ENCODE assay signal across 8 mouse cellular contexts in genomic region chr5:140208743-140209409, GRCm38 (mm10).
DNase-seq lines count a peak whose midpoint lies in the region; ATAC-seq and TF ChIP-seq lines count a peak whose summit lies in the region.

No protein-coding gene starts in this region.

- H3K9me3 ChIP-seq in heart, embryonic 10.5 days: no peaks in the 10 kb centered on the region
- H3K9me3 ChIP-seq in liver, embryonic 13.5 days (replicated peaks): no peaks in the 10 kb centered on the region
- H3K9me3 ChIP-seq in stomach, postnatal 0 days (ENCODE audit: control insufficient read depth, low read length): no peaks in the 10 kb centered on the region

- H3K4me1 ChIP-seq in heart, embryonic 10.5 days: peaks cover 34% of the 10 kb centered on the region
- peaks cover 63% of the 10 kb centered on the region for H3K4me1 ChIP-seq in liver, embryonic 13.5 days (replicated peaks)
- no peaks in the 10 kb centered on the region; the same call in 1 of the 2 replicates for H3K4me1 ChIP-seq in stomach, postnatal 0 days (replicated peaks; ENCODE audit: control insufficient read depth, insufficient read depth)

- no peaks in the 10 kb centered on the region for H3K36me3 ChIP-seq in heart, embryonic 10.5 days
- H3K36me3 ChIP-seq in liver, embryonic 13.5 days: peaks cover 11% of the 10 kb centered on the region; the same call in 1 of the 2 replicates
- no peaks in the 10 kb centered on the region for H3K36me3 ChIP-seq in myocyte (ENCODE audit: control insufficient read depth, insufficient read depth)
- no peaks in the 10 kb centered on the region for H3K36me3 ChIP-seq in stomach, postnatal 0 days (ENCODE audit: control insufficient read depth, insufficient read depth, low read length)

- peak overlapping the region; percentile 61 for H3K4me2 ChIP-seq in liver, embryonic 13.5 days
- peak overlapping the region; percentile 55 for H3K4me2 ChIP-seq in myocyte (ENCODE audit: low read depth)
- H3K4me2 ChIP-seq in stomach, postnatal 0 days (replicated peaks; ENCODE audit: low read depth): no peak overlapping the region

- peak; percentile 52 for DNase-seq in adrenal gland, adult 2 months
- DNase-seq in adrenal gland, postnatal 4 days (ENCODE audit: low spot score in 2 of 2): no peak
- DNase-seq in embryo, embryonic 11.5 days (ENCODE audit: low read depth, low spot score): peak; percentile 32
- DNase-seq in heart, embryonic 10.5 days (ENCODE audit: low spot score): peak; percentile 94
- peak; percentile 58 for DNase-seq in kidney, adult 9 months
- DNase-seq in liver, embryonic 13.5 days: peak; percentile 77
- peak; percentile 46 for DNase-seq in stomach, postnatal 0 days (ENCODE audit: low spot score)

- H3ac ChIP-seq in myocyte (ENCODE audit: control insufficient read depth, insufficient read length): no peak overlapping the region

- H3K27me3 ChIP-seq in heart, embryonic 10.5 days (ENCODE audit: insufficient read depth, poor library complexity, severe bottlenecking): peaks cover 9% of the 10 kb centered on the region; the same call in 1 of the 2 replicates
- no peaks in the 10 kb centered on the region for H3K27me3 ChIP-seq in liver, embryonic 13.5 days
- H3K27me3 ChIP-seq in myocyte (ENCODE audit: control insufficient read depth, insufficient read depth, insufficient read length): no peaks in the 10 kb centered on the region
- H3K27me3 ChIP-seq in stomach, postnatal 0 days (ENCODE audit: control insufficient read depth, insufficient read depth, low read length): no peaks in the 10 kb centered on the region

- peak overlapping the region; percentile 59 for H3K9ac ChIP-seq in liver, embryonic 13.5 days
- H3K9ac ChIP-seq in stomach, postnatal 0 days (ENCODE audit: low read length): no peak overlapping the region

- WGBS in heart, embryonic 10.5 days: 35% methylated on average over 19 of the region's 19 CpGs
- WGBS in liver, embryonic 13.5 days (ENCODE audit: insufficient replicate concordance): 8% methylated on average over 19 of the region's 19 CpGs
- WGBS in stomach, postnatal 0 days: 33% methylated on average over 19 of the region's 19 CpGs

- TF ChIP-seq EP300 in stomach, postnatal 0 days (optimal IDR thresholded peaks at IDR 0.05): no peak

- no peaks in the 10 kb centered on the region for H3K79me2 ChIP-seq in myocyte (ENCODE audit: control insufficient read depth, insufficient read depth)

- H3K4me3 ChIP-seq in heart, embryonic 10.5 days: 0 out of 2 replicates have a peak overlapping the region, but pooled peaks have one; percentile 15
- H3K4me3 ChIP-seq in liver, embryonic 13.5 days (replicated peaks): peak overlapping the region; percentile 26; the same call in 1 of the 2 replicates
- H3K4me3 ChIP-seq in myocyte: no peak overlapping the region
- no peak overlapping the region for H3K4me3 ChIP-seq in stomach, postnatal 0 days (ENCODE audit: low read depth, low read length)

- TF ChIP-seq CTCF in stomach, postnatal 0 days (IDR thresholded peaks at IDR 0.05; ENCODE audit: low read depth): no peak; the same call in 1 of the 2 replicates

- peak; percentile 99 for ATAC-seq in liver, embryonic 13.5 days (ENCODE audit: low read depth)
- ATAC-seq in stomach, postnatal 0 days (ENCODE audit: low FRiP score, low TSS enrichment): peak; percentile 63

- TF ChIP-seq POLR2A in myocyte (IDR thresholded peaks at IDR 0.05; ENCODE audit: insufficient read length, low read depth): no peak

- peak overlapping the region; percentile 67; the same call in 1 of the 2 replicates for H3K27ac ChIP-seq in heart, embryonic 10.5 days
- H3K27ac ChIP-seq in liver, embryonic 13.5 days: peak overlapping the region; percentile 86
- H3K27ac ChIP-seq in stomach, postnatal 0 days (replicated peaks): no peak overlapping the region

TF ChIP-seq in myocyte, 11 proteins besides CTCF, POLR2A, EP300 and RAD21:
- no peak for TF ChIP-seq TCF12 (IDR thresholded peaks at IDR 0.05; ENCODE audit: insufficient read depth, poor library complexity, severe bottlenecking)
- TF ChIP-seq POLR2AphosphoS2 (IDR thresholded peaks at IDR 0.05; ENCODE audit: insufficient read length, low read depth): no peak
- peak; percentile 13 for TF ChIP-seq TCF3 (IDR thresholded peaks at IDR 0.05; ENCODE audit: insufficient read length, low read depth)
- TF ChIP-seq MYOD1 (IDR thresholded peaks at IDR 0.05; ENCODE audit: control insufficient read depth in 1 of 3, insufficient read length in 2 of 3, low read depth in 2 of 3): peak in 2 of 3 experiments; percentile 84 to 89
- TF ChIP-seq MYOG (IDR thresholded peaks at IDR 0.05; ENCODE audit: control insufficient read depth in 1 of 3, insufficient read depth in 1 of 3, insufficient read length in 2 of 3, low read depth in 2 of 3): peak; percentile 38 to 90 (median 81)
TF ChIP-seq in myocyte: peak in this region for 3.

Comparison
In these comparisons a context has a peak if more than half of its experiments do, and no peak if none do; other contexts are left out.
1. DNase-seq: peak in adrenal gland, adult 2 months (single experiment), embryo, embryonic 11.5 days (single experiment), heart, embryonic 10.5 days (single experiment), kidney, adult 9 months (single experiment), liver, embryonic 13.5 days (single experiment) and stomach, postnatal 0 days (single experiment); none in adrenal gland, postnatal 4 days (0 of 2).
2. H3K4me3 ChIP-seq: peak in heart, embryonic 10.5 days (single experiment) and liver, embryonic 13.5 days (single experiment); none in myocyte (single experiment) and stomach, postnatal 0 days (single experiment).